Mouse (Mus musculus): ENCODE data around the gene Vax2. TPM values are rescaled to one million over a fixed set of nuclear protein-coding genes. Genes with fewer than 3 reads are reported as not detected.
A peak's percentile ranks its signal among the peaks of the same experiment; 100 is the strongest.

The Vax2 gene
- polyA plus RNA-seq (2012; rRNA removed) = 0.08 and 0.23 TPM in 2 replicates

GRCm38 (mm10) chr6:83711067-83711675, at the start of gene Vax2:
Gene Vax2 (plus strand): TSS chr6:83711264.
- TF ChIP-seq POLR2A (IDR thresholded peaks at IDR 0.05; ENCODE audit: control insufficient read depth, extremely low read depth, insufficient read depth, low read length, poor library complexity) (no peak), CTCF (IDR thresholded peaks at IDR 0.05; ENCODE audit: borderline replicate concordance, control insufficient read depth, extremely low read depth, insufficient read depth, low read length, poor library complexity) (no peak)
- peaks cover 61% of the 10 kb centered on the region for H3K27me3 ChIP-seq (ENCODE audit: control insufficient read depth, insufficient read depth, low read length)
- H3K36me3 ChIP-seq (ENCODE audit: control insufficient read depth, insufficient read depth, low read length) = no peaks in the 10 kb centered on the region
- H3K4me3 ChIP-seq (ENCODE audit: control insufficient read depth, insufficient read depth, low read length) = peak within 1 kb of the TSS; percentile 20
- H3K27ac ChIP-seq (ENCODE audit: control insufficient read depth, insufficient read depth, low read length) = no peak within 1 kb of the TSS
- under 1% methylated on average over 46 of the region's 46 CpGs for WGBS
- DNase-seq = peak; percentile 54
- H3K4me1 ChIP-seq (replicated peaks; ENCODE audit: control insufficient read depth, insufficient read depth, low read length) = peaks cover 23% of the 10 kb centered on the region

DNA sequence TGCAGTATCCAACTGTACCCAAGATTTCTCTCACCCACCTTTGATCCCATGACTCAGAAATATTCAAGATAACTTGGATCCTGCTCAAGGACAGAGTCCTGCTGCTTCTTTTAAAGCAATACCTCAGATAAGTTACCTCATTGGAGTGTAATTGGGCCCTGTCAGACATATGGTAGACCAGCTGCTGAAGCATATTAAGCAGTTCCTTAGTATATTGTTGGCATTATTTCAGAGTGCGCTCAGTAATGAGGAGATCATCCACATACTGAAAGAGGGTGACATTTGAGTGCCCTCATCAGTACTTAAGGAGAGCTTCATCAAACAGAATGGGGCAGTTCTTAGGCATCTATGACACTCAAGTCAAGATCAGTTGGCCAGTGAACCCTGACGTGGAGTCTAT, 46.1 kb upstream of the Vax2 start:
- H3K27me3 ChIP-seq (ENCODE audit: control insufficient read depth, insufficient read depth, low read length) = no peaks in the 10 kb centered on the region
- no peak for DNase-seq
- TF ChIP-seq CTCF (IDR thresholded peaks at IDR 0.05; ENCODE audit: borderline replicate concordance, control insufficient read depth, extremely low read depth, insufficient read depth, low read length, poor library complexity) (no peak), POLR2A (IDR thresholded peaks at IDR 0.05; ENCODE audit: control insufficient read depth, extremely low read depth, insufficient read depth, low read length, poor library complexity) (no peak)
- 97% methylated on average over 2 of the region's 2 CpGs for WGBS
- no peak overlapping the region for H3K4me3 ChIP-seq (ENCODE audit: control insufficient read depth, insufficient read depth, low read length)
- H3K36me3 ChIP-seq (ENCODE audit: control insufficient read depth, insufficient read depth, low read length) = no peaks in the 10 kb centered on the region
- H3K4me1 ChIP-seq (replicated peaks; ENCODE audit: control insufficient read depth, insufficient read depth, low read length) = peaks cover 20% of the 10 kb centered on the region
- H3K27ac ChIP-seq (ENCODE audit: control insufficient read depth, insufficient read depth, low read length) = no peak overlapping the region

- H3K4me3 ChIP-seq (ENCODE audit: control insufficient read depth, insufficient read depth, low read length) = no peak overlapping the region
- peak; percentile 81 for DNase-seq
- no peak overlapping the region for H3K27ac ChIP-seq (ENCODE audit: control insufficient read depth, insufficient read depth, low read length)
- TF ChIP-seq POLR2A (IDR thresholded peaks at IDR 0.05; ENCODE audit: control insufficient read depth, extremely low read depth, insufficient read depth, low read length, poor library complexity) (no peak), CTCF (IDR thresholded peaks at IDR 0.05; ENCODE audit: borderline replicate concordance, control insufficient read depth, extremely low read depth, insufficient read depth, low read length, poor library complexity) (no peak)
- WGBS = 10% methylated on average over 4 of the region's 4 CpGs
- H3K36me3 ChIP-seq (ENCODE audit: control insufficient read depth, insufficient read depth, low read length) = no peaks in the 10 kb centered on the region
- no peaks in the 10 kb centered on the region for H3K27me3 ChIP-seq (ENCODE audit: control insufficient read depth, insufficient read depth, low read length)
- no peaks in the 10 kb centered on the region for H3K4me1 ChIP-seq (replicated peaks; ENCODE audit: control insufficient read depth, insufficient read depth, low read length)
These were observed 37.7 kb upstream of the Vax2 start for GRCm38 (mm10) chr6:83673395-83673794.

- no peak for DNase-seq
- H3K27ac ChIP-seq (ENCODE audit: control insufficient read depth, insufficient read depth, low read length) = no peak within 1 kb of the TSS
- TF ChIP-seq POLR2A (IDR thresholded peaks at IDR 0.05; ENCODE audit: control insufficient read depth, extremely low read depth, insufficient read depth, low read length, poor library complexity) = no peak
- TF ChIP-seq CTCF (IDR thresholded peaks at IDR 0.05; ENCODE audit: borderline replicate concordance, control insufficient read depth, extremely low read depth, insufficient read depth, low read length, poor library complexity) = no peak
- WGBS = 71% methylated on average over 4 of the region's 4 CpGs
- no peak within 1 kb of the TSS for H3K4me3 ChIP-seq (ENCODE audit: control insufficient read depth, insufficient read depth, low read length)
- no peaks in the 10 kb centered on the region for H3K27me3 ChIP-seq (ENCODE audit: control insufficient read depth, insufficient read depth, low read length)
- no peaks in the 10 kb centered on the region for H3K4me1 ChIP-seq (replicated peaks; ENCODE audit: control insufficient read depth, insufficient read depth, low read length)
- H3K36me3 ChIP-seq (ENCODE audit: control insufficient read depth, insufficient read depth, low read length) = no peaks in the 10 kb centered on the region
These were observed 33.3 kb upstream of the Vax2 start, which contains the start of gene Cd207 for GRCm38 (mm10) chr6:83677757-83678156. Gene Cd207 (minus strand): TSS chr6:83677857.

GRCm38 (mm10) chr6:83689374-83689773, 21.7 kb upstream of the Vax2 start:
- WGBS = 20% methylated on average over 4 of the region's 4 CpGs
- H3K27me3 ChIP-seq (ENCODE audit: control insufficient read depth, insufficient read depth, low read length) = peaks cover 15% of the 10 kb centered on the region; the same call in 1 of the 2 replicates
- no peak overlapping the region for H3K4me3 ChIP-seq (ENCODE audit: control insufficient read depth, insufficient read depth, low read length)
- no peak for TF ChIP-seq CTCF (IDR thresholded peaks at IDR 0.05; ENCODE audit: borderline replicate concordance, control insufficient read depth, extremely low read depth, insufficient read depth, low read length, poor library complexity)
- TF ChIP-seq POLR2A (IDR thresholded peaks at IDR 0.05; ENCODE audit: control insufficient read depth, extremely low read depth, insufficient read depth, low read length, poor library complexity) = no peak
- H3K36me3 ChIP-seq (ENCODE audit: control insufficient read depth, insufficient read depth, low read length) = no peaks in the 10 kb centered on the region
- no peak overlapping the region for H3K27ac ChIP-seq (ENCODE audit: control insufficient read depth, insufficient read depth, low read length)
- DNase-seq = no peak
- no peaks in the 10 kb centered on the region for H3K4me1 ChIP-seq (replicated peaks; ENCODE audit: control insufficient read depth, insufficient read depth, low read length)

DNA sequence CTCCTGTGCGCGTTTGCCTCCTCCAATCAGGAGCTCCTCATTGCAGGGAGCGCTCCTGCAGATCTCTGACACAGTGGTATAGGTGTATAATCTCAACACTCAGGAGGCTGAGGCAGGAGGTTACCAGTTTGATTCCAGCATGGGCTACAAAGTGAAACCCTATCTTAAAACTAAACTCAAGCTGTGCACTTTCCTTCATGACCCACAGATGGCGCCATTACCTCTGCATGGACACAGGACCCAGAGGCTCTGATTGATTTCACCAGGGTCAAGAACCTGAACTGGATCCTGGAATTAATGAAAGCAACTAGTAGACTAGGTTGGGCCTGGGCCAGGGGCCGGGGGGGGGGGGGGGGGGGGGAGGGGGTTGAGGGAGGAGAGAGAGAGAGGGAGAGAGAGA, 20.8 kb upstream of the Vax2 start:
- peak; percentile 41 for DNase-seq
- no peak overlapping the region for H3K27ac ChIP-seq (ENCODE audit: control insufficient read depth, insufficient read depth, low read length)
- TF ChIP-seq CTCF (IDR thresholded peaks at IDR 0.05; ENCODE audit: borderline replicate concordance, control insufficient read depth, extremely low read depth, insufficient read depth, low read length, poor library complexity) (no peak), POLR2A (IDR thresholded peaks at IDR 0.05; ENCODE audit: control insufficient read depth, extremely low read depth, insufficient read depth, low read length, poor library complexity) (no peak)
- H3K4me1 ChIP-seq (replicated peaks; ENCODE audit: control insufficient read depth, insufficient read depth, low read length) = no peaks in the 10 kb centered on the region
- no peak overlapping the region for H3K4me3 ChIP-seq (ENCODE audit: control insufficient read depth, insufficient read depth, low read length)
- no peaks in the 10 kb centered on the region for H3K36me3 ChIP-seq (ENCODE audit: control insufficient read depth, insufficient read depth, low read length)
- WGBS = 33% methylated on average over 4 of the region's 5 CpGs
- peaks cover 15% of the 10 kb centered on the region; the same call in 1 of the 2 replicates for H3K27me3 ChIP-seq (ENCODE audit: control insufficient read depth, insufficient read depth, low read length)

Measured in thymus, adult 2 months (tissue).